In the genomic region with DNA sequence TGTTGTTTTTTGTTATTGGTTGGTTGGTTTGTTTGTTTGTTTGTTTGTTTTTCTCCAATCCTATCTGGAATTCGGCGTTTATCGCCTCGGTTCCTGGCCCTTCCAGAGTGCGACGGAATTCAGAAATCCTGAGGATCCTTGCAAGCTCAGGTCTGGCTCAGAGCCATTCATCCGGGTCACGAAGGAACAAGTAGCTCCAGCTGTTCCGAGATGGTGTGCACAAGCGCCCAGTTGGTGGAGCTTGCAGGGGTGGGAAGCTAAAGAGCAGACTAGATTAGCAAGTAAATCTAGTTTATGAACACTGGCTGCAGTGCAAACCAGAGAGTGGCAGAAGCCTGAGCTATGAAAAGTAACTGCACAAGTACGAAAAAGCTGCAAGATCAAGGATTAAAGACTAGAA, we compare ENCODE assay signal across 8 mouse cellular contexts. TPM values are rescaled to one million over a fixed set of nuclear protein-coding genes. Genes with fewer than 3 reads are reported as not detected.
A peak's percentile ranks its signal among the peaks of the same experiment; 100 is the strongest.
DNase-seq lines count a peak whose midpoint lies in the region; ATAC-seq and TF ChIP-seq lines count a peak whose summit lies in the region.

No protein-coding gene starts in this region.

- TF ChIP-seq POLR2A in heart, adult 2 months (IDR thresholded peaks at IDR 0.05; ENCODE audit: insufficient read depth, low read depth, low read length), result peak; percentile 62
- no peak for TF ChIP-seq POLR2A in myocyte (IDR thresholded peaks at IDR 0.05; ENCODE audit: insufficient read length, low read depth)

- no peak overlapping the region for H3ac ChIP-seq in myocyte (ENCODE audit: control insufficient read depth, insufficient read length)

- no peaks in the 10 kb centered on the region for H3K27me3 ChIP-seq in embryonic facial prominence, embryonic 11.5 days (ENCODE audit: control insufficient read depth, insufficient read depth, low read length)
- H3K27me3 ChIP-seq in heart, adult 2 months (ENCODE audit: control insufficient read depth, insufficient read depth, low read length), result no peaks in the 10 kb centered on the region
- no peaks in the 10 kb centered on the region for H3K27me3 ChIP-seq in myocyte (ENCODE audit: control insufficient read depth, insufficient read depth, insufficient read length)

- peak overlapping the region; percentile 48 for H3K4me3 ChIP-seq in embryonic facial prominence, embryonic 11.5 days (ENCODE audit: low read depth, low read length)
- peak overlapping the region; percentile 39 for H3K4me3 ChIP-seq in heart, adult 2 months
- H3K4me3 ChIP-seq in myocyte, result peak overlapping the region; percentile 21

- TF ChIP-seq CTCF in heart, adult 2 months (IDR thresholded peaks at IDR 0.05), result no peak

- DNase-seq in 3134 (ENCODE audit: extremely low read depth, insufficient read length, low spot score) (peak; percentile 70), liver (peak; percentile 68)
- peak; percentile 89 for DNase-seq in adrenal gland, adult 2 months
- peak; percentile 89 for DNase-seq in embryonic facial prominence, embryonic 11.5 days (ENCODE audit: low spot score)
- DNase-seq in heart, adult 2 months, result peak; percentile 89
- peak; percentile 89 to 92 for DNase-seq in kidney, adult 8-10 months
- peak; percentile 64 for DNase-seq in urinary bladder, adult 2 months (ENCODE audit: low spot score)

- H3K4me2 ChIP-seq in embryonic facial prominence, embryonic 11.5 days (ENCODE audit: low read depth, low read length), result peak overlapping the region; percentile 56
- peak overlapping the region; percentile 81 for H3K4me2 ChIP-seq in myocyte (ENCODE audit: low read depth)

- peak; percentile 27 for ATAC-seq in embryonic facial prominence, embryonic 11.5 days (replicated peaks; ENCODE audit: insufficient number of reproducible peaks, low FRiP score, low TSS enrichment, low read depth)

- under 1% methylated on average over 11 of the region's 11 CpGs for WGBS in embryonic facial prominence, embryonic 11.5 days
- 0% methylated on average over 11 of the region's 11 CpGs for WGBS in heart, adult 2 months

- no peaks in the 10 kb centered on the region for H3K9me3 ChIP-seq in embryonic facial prominence, embryonic 11.5 days (replicated peaks; ENCODE audit: control insufficient read depth, low read length)

- no peaks in the 10 kb centered on the region for H3K36me3 ChIP-seq in embryonic facial prominence, embryonic 11.5 days (replicated peaks; ENCODE audit: control insufficient read depth, insufficient read depth, low read depth, low read length)
- H3K36me3 ChIP-seq in heart, adult 2 months (ENCODE audit: control insufficient read depth, insufficient read depth, low read length), result no peaks in the 10 kb centered on the region
- H3K36me3 ChIP-seq in myocyte (ENCODE audit: control insufficient read depth, insufficient read depth), result no peaks in the 10 kb centered on the region

- no peak overlapping the region for H3K27ac ChIP-seq in embryonic facial prominence, embryonic 11.5 days (replicated peaks; ENCODE audit: low read depth, low read length)
- peak overlapping the region; percentile 61 for H3K27ac ChIP-seq in heart, adult 2 months

- no peaks in the 10 kb centered on the region for H3K79me2 ChIP-seq in heart, adult 2 months (replicated peaks; ENCODE audit: control insufficient read depth, insufficient read depth, low read length)
- H3K79me2 ChIP-seq in myocyte (ENCODE audit: control insufficient read depth, insufficient read depth), result no peaks in the 10 kb centered on the region

- intact Hi-C loops in heart, adult 2 months (cut with DNase I), result loop anchor here (2.0 to 10.0 kb wide), 6 partner anchors 28 to 1078 kb away; partner anchors contain the start of genes Elmo1 and Zscan26

- TF ChIP-seq EP300 in heart, adult 2 months (IDR thresholded peaks at IDR 0.05; ENCODE audit: insufficient read depth, low read depth, low read length), result no peak

- H3K9ac ChIP-seq in embryonic facial prominence, embryonic 11.5 days (replicated peaks; ENCODE audit: low read length), result peak overlapping the region; percentile 10
- peak overlapping the region; percentile 25; the same call in 1 of the 2 replicates for H3K9ac ChIP-seq in heart, adult 2 months (ENCODE audit: low read depth, low read length)

- H3K4me1 ChIP-seq in embryonic facial prominence, embryonic 11.5 days (ENCODE audit: control insufficient read depth, insufficient read depth, low read length), result no peaks in the 10 kb centered on the region
- no peaks in the 10 kb centered on the region; the same call in 1 of the 2 replicates for H3K4me1 ChIP-seq in heart, adult 2 months (ENCODE audit: control insufficient read depth, insufficient read depth, low read length)

TF ChIP-seq in myocyte, 11 proteins besides CTCF, POLR2A, EP300 and RAD21:
- no peak for TF ChIP-seq POLR2AphosphoS2 (IDR thresholded peaks at IDR 0.05; ENCODE audit: insufficient read length, low read depth)
- TF ChIP-seq MYOG (IDR thresholded peaks at IDR 0.05; ENCODE audit: control insufficient read depth in 1 of 3, insufficient read depth in 1 of 3, insufficient read length in 2 of 3, low read depth in 2 of 3), result peak; percentile 31 to 69 (median 33)
- peak in 2 of 3 experiments; percentile 65 to 78 for TF ChIP-seq MYOD1 (IDR thresholded peaks at IDR 0.05; ENCODE audit: control insufficient read depth in 1 of 3, insufficient read length in 2 of 3, low read depth in 2 of 3)
- TF ChIP-seq REST (IDR thresholded peaks at IDR 0.05; ENCODE audit: insufficient read depth, insufficient read length), result no peak

RNA-seq across cellular contexts. Expression of gene Trim27, which starts 6.2 kb away (rescaled TPM):
- 10 to 100 TPM; 47.9 to 52.0 TPM for total RNA-seq in adrenal gland, adult 2 months (2021)
- 170 and 180 TPM in 2 replicates for polyA plus RNA-seq in adrenal gland, adult 2 months (2012; rRNA removed)
- 148 and 160 TPM in 2 replicates for polyA plus RNA-seq in embryonic facial prominence, embryonic 11.5 days (2014; fragmentation: Nextera tagmentation; extraction: Ambion mirVana)
- 10 to 100 TPM; 18.8 to 19.8 TPM for total RNA-seq in heart, adult 2 months (2021)
- polyA plus RNA-seq in heart, adult 2 months (2012; rRNA removed), result 13.5 and 17.2 TPM in 2 replicates
- polyA plus RNA-seq in myocyte (2012; fragmentation: generic; extraction: Trizol), result 62.4 TPM
- 40.5 and 48.2 TPM in 2 replicates for polyA plus RNA-seq in urinary bladder, adult 2 months (2012; rRNA removed)

RNA-seq across cellular contexts. Expression of gene Olfr1368, which starts 27.4 kb away (rescaled TPM):
- not detected for total RNA-seq in adrenal gland, adult 2 months (2021)
- not detected in 2 replicates for polyA plus RNA-seq in adrenal gland, adult 2 months (2012; rRNA removed)
- not detected in 2 replicates for polyA plus RNA-seq in embryonic facial prominence, embryonic 11.5 days (2014; fragmentation: Nextera tagmentation; extraction: Ambion mirVana)
- not detected for total RNA-seq in heart, adult 2 months (2021)
- polyA plus RNA-seq in heart, adult 2 months (2012; rRNA removed), result not detected in 2 replicates
- not detected for polyA plus RNA-seq in myocyte (2012; fragmentation: generic; extraction: Trizol)
- not detected in 2 replicates for polyA plus RNA-seq in urinary bladder, adult 2 months (2012; rRNA removed)

RNA-seq across cellular contexts. Expression of gene Olfr263, which starts 43.6 kb away (rescaled TPM):
- not detected for total RNA-seq in adrenal gland, adult 2 months (2021)
- polyA plus RNA-seq in adrenal gland, adult 2 months (2012; rRNA removed), result not detected in 2 replicates
- not detected in 2 replicates for polyA plus RNA-seq in embryonic facial prominence, embryonic 11.5 days (2014; fragmentation: Nextera tagmentation; extraction: Ambion mirVana)
- total RNA-seq in heart, adult 2 months (2021), result not detected
- polyA plus RNA-seq in heart, adult 2 months (2012; rRNA removed), result not detected in 2 replicates
- not detected for polyA plus RNA-seq in myocyte (2012; fragmentation: generic; extraction: Trizol)
- not detected in 2 replicates for polyA plus RNA-seq in urinary bladder, adult 2 months (2012; rRNA removed)
